Mouse (Mus musculus) adrenal gland, postnatal 14 days (tissue): ENCODE results near the gene Bak1. TPM values are rescaled to one million over a fixed set of nuclear protein-coding genes. Genes with fewer than 3 reads are reported as not detected.

Experiments
- DNase-seq: peaks from one replicate; pipeline ENCODE4 v3.0.0; 2021; ENCODE audit warnings: mixed read lengths
- long read RNA-seq, 2 experiments: library from polyadenylated mRNA; stranded (forward); transcript quantifications; one replicate each; pipeline ENCODE4 v2.0.0; 2021
- total RNA-seq: library from RNA; stranded (reverse); gene quantifications from 2 replicates; pipeline ENCODE4 v1.2.3, GENCODE M21; 2021

Bak1 gene
- total RNA-seq, result 33.5 and 41.7 TPM in 2 replicates
- long read RNA-seq, experiment 1, partial matches to known transcripts, result 0 of 7 reads
- long read RNA-seq, experiment 1, other reads (novel, unspliced or antisense), result 7 of 7 reads
- long read RNA-seq, experiment 2, partial matches to known transcripts, result 0 of 6 reads
- long read RNA-seq, experiment 2, other reads (novel, unspliced or antisense), result 5 of 6 reads

- no peak for DNase-seq
Measured at GRCm38 (mm10) chr17:27028909-27029308, at the start of gene Bak1. Gene Bak1 (minus strand): TSS chr17:27029009.

GRCm38 (mm10) chr17:27078499-27078898 is 49.7 kb upstream of the Bak1 start:
- no peak for DNase-seq

GRCm38 (mm10) chr17:27077920-27078319 is 49.1 kb upstream of the Bak1 start:
- peak; percentile 43 for DNase-seq

- DNase-seq, result no peak
Measured at GRCm38 (mm10) chr17:27077133-27077532, 48.3 kb upstream of the Bak1 start.

GRCm38 (mm10) chr17:27074849-27075745 is 46.3 kb upstream of the Bak1 start:
- peak; percentile 23 for DNase-seq

- peak; percentile 18 for DNase-seq
Measured at GRCm38 (mm10) chr17:27074236-27074635, 45.4 kb upstream of the Bak1 start.

GRCm38 (mm10) chr17:27073778-27074177 is 45.0 kb upstream of the Bak1 start:
- peak; percentile 15 for DNase-seq

- DNase-seq, result no peak
Measured at GRCm38 (mm10) chr17:27073126-27073525, 44.3 kb upstream of the Bak1 start.

- DNase-seq, result no peak
Measured at GRCm38 (mm10) chr17:27072363-27072762, 43.6 kb upstream of the Bak1 start.

- DNase-seq, result peak; percentile 76
Measured at GRCm38 (mm10) chr17:27071630-27072029, 42.8 kb upstream of the Bak1 start.

- no peak for DNase-seq
Measured at GRCm38 (mm10) chr17:27070913-27071312, 42.1 kb upstream of the Bak1 start.

- no peak for DNase-seq
Measured at GRCm38 (mm10) chr17:27069071-27069470, 40.3 kb upstream of the Bak1 start.

- no peak for DNase-seq
Measured at GRCm38 (mm10) chr17:27066065-27066464, 37.3 kb upstream of the Bak1 start.

GRCm38 (mm10) chr17:27064195-27064594 is 35.4 kb upstream of the Bak1 start:
- no peak for DNase-seq

GRCm38 (mm10) chr17:27063717-27064116 is 34.9 kb upstream of the Bak1 start:
- DNase-seq, result no peak

- no peak for DNase-seq
Measured at GRCm38 (mm10) chr17:27062684-27063083, 33.9 kb upstream of the Bak1 start.

GRCm38 (mm10) chr17:27061727-27062126 is 32.9 kb upstream of the Bak1 start:
- no peak for DNase-seq

GRCm38 (mm10) chr17:27060698-27061097 is 31.9 kb upstream of the Bak1 start:
- no peak for DNase-seq

- DNase-seq, result no peak
Measured at GRCm38 (mm10) chr17:27057517-27058055, 28.8 kb upstream of the Bak1 start.

GRCm38 (mm10) chr17:27056812-27057516 is 28.2 kb upstream of the Bak1 start, which contains the start of gene Itpr3:
Gene Itpr3 (plus strand): TSS chr17:27057304.
- DNase-seq, result peak; percentile 89

- peak; percentile 81 for DNase-seq
Measured at GRCm38 (mm10) chr17:27056170-27056569, 27.4 kb upstream of the Bak1 start.

- DNase-seq, result peak; percentile 81
Measured at GRCm38 (mm10) chr17:27051514-27051913, 22.7 kb upstream of the Bak1 start.

GRCm38 (mm10) chr17:27050853-27051252 is 22.0 kb upstream of the Bak1 start:
- DNase-seq, result peak; percentile 34
